ENCODE assay signal across 9 mouse cellular contexts in the genomic region with DNA sequence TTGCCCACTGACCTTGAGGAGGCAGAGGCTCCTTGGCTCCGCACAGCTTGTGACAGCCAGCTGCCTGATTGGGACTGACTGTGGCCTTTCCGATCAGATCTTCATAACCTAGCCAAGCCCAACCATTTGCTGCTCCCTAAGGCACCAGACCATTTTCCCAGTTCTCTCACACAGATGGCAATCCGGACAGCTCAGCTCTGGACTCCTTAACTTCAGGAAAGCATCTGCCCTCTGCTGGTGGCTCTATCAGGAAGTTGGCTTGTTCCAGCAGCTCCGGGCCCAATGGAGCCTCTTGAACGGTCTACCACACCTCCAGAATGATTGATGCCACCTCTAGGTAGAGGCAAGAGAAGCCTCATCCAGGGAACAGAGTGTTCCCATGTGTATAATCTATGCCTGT. TPM values are rescaled to one million over a fixed set of nuclear protein-coding genes. Genes with fewer than 3 reads are reported as not detected.
DNase-seq lines count a peak whose midpoint lies in the region; ATAC-seq and TF ChIP-seq lines count a peak whose summit lies in the region.
"Had no signal": no experiment of that assay in that cellular context is flagged by ENCODE, and none has a peak within 500 bp of the region (broad histone marks: within the 10 kb centered on the region; RNA-seq: fewer than 3 reads in every experiment).

No protein-coding gene starts in this region.

- H3K4me3 ChIP-seq in forebrain, embryonic 11.5 days (ENCODE audit: low read depth, low read length) = no peak overlapping the region
- no peak overlapping the region for H3K4me3 ChIP-seq in forebrain, embryonic 15.5 days
- H3K4me3 ChIP-seq in kidney, adult 2 months (ENCODE audit: insufficient read depth, low read depth, low read length) = no peak overlapping the region
- H3K4me3 ChIP-seq in limb, embryonic 10.5 days = no peak overlapping the region
- H3K4me3 ChIP-seq in neural tube, embryonic 14.5 days (ENCODE audit: low read depth, low read length) = no peak overlapping the region

- H3K27ac ChIP-seq in forebrain, embryonic 11.5 days (ENCODE audit: low read depth, low read length) = no peak overlapping the region
- H3K27ac ChIP-seq in forebrain, embryonic 15.5 days (replicated peaks) = no peak overlapping the region
- H3K27ac ChIP-seq in kidney, adult 2 months (ENCODE audit: insufficient read depth, low read depth, low read length) = no peak overlapping the region
- no peak overlapping the region for H3K27ac ChIP-seq in limb, embryonic 10.5 days
- no peak overlapping the region for H3K27ac ChIP-seq in neural tube, embryonic 14.5 days (ENCODE audit: low read depth, low read length)
- H3K27ac ChIP-seq: macrophage had no signal

- H3K9ac ChIP-seq in forebrain, embryonic 11.5 days (ENCODE audit: low read length) = no peak overlapping the region
- no peak overlapping the region for H3K9ac ChIP-seq in forebrain, embryonic 15.5 days (replicated peaks)
- H3K9ac ChIP-seq in neural tube, embryonic 14.5 days (replicated peaks; ENCODE audit: low read depth, low read length) = no peak overlapping the region

- no peak for ATAC-seq in forebrain, embryonic 11.5 days (replicated peaks; ENCODE audit: low FRiP score)
- no peak for ATAC-seq in forebrain, embryonic 15.5 days (replicated peaks)
- peak; percentile 54; the same call in 1 of the 2 replicates for ATAC-seq in neural tube, embryonic 14.5 days (ENCODE audit: low read depth)

- DNase-seq in forebrain, embryonic 11.5 days (ENCODE audit: low spot score) = peak; percentile 68
- DNase-seq in cerebellum, postnatal 14 days = peak; percentile 79 to 88
- peak; percentile 47 to 77 for DNase-seq in gastrocnemius, postnatal 4 days (ENCODE audit: low spot score in 2 of 2)
- DNase-seq in kidney, adult 2 months = peak; percentile 70
- DNase-seq in limb, embryonic 10.5 days (ENCODE audit: low spot score) = peak; percentile 66
- DNase-seq in yolk sac, embryonic 10.5 days (ENCODE audit: low spot score) = peak; percentile 50

- no peaks in the 10 kb centered on the region for H3K27me3 ChIP-seq in forebrain, embryonic 11.5 days (ENCODE audit: control insufficient read depth, insufficient read depth, low read length)
- H3K27me3 ChIP-seq in forebrain, embryonic 15.5 days = no peaks in the 10 kb centered on the region
- H3K27me3 ChIP-seq in kidney, adult 2 months (replicated peaks; ENCODE audit: control insufficient read depth, insufficient read depth, low read length) = no peaks in the 10 kb centered on the region
- no peaks in the 10 kb centered on the region for H3K27me3 ChIP-seq in limb, embryonic 10.5 days (ENCODE audit: low read depth, poor library complexity, severe bottlenecking)
- no peaks in the 10 kb centered on the region for H3K27me3 ChIP-seq in neural tube, embryonic 14.5 days (ENCODE audit: control insufficient read depth, insufficient read depth, low read length)

- no peaks in the 10 kb centered on the region for H3K36me3 ChIP-seq in forebrain, embryonic 11.5 days (ENCODE audit: control insufficient read depth, insufficient read depth, low read length)
- H3K36me3 ChIP-seq in forebrain, embryonic 15.5 days = no peaks in the 10 kb centered on the region
- H3K36me3 ChIP-seq in kidney, adult 2 months (ENCODE audit: control insufficient read depth, insufficient read depth, low read length) = no peaks in the 10 kb centered on the region
- H3K36me3 ChIP-seq in limb, embryonic 10.5 days = no peaks in the 10 kb centered on the region
- H3K36me3 ChIP-seq in neural tube, embryonic 14.5 days (ENCODE audit: control insufficient read depth, insufficient read depth, low read length) = no peaks in the 10 kb centered on the region

- no peak overlapping the region for H3K4me2 ChIP-seq in forebrain, embryonic 11.5 days (ENCODE audit: low read depth, low read length, severe bottlenecking)
- H3K4me2 ChIP-seq in forebrain, embryonic 15.5 days (replicated peaks) = no peak overlapping the region
- H3K4me2 ChIP-seq in neural tube, embryonic 14.5 days (ENCODE audit: low read depth, low read length) = no peak overlapping the region

- H3K4me1 ChIP-seq in forebrain, embryonic 11.5 days (replicated peaks; ENCODE audit: control insufficient read depth, insufficient read depth, low read length) = no peaks in the 10 kb centered on the region
- H3K4me1 ChIP-seq in forebrain, embryonic 15.5 days = 0 out of 2 replicates have a peak, but pooled peaks cover 2% of the 10 kb centered on the region
- no peaks in the 10 kb centered on the region for H3K4me1 ChIP-seq in kidney, adult 2 months (ENCODE audit: control insufficient read depth, insufficient read depth, low read length)
- peaks cover 11% of the 10 kb centered on the region for H3K4me1 ChIP-seq in limb, embryonic 10.5 days
- no peaks in the 10 kb centered on the region for H3K4me1 ChIP-seq in neural tube, embryonic 14.5 days (ENCODE audit: control insufficient read depth, insufficient read depth, low read length)

- TF ChIP-seq POLR2A in kidney, adult 2 months (IDR thresholded peaks at IDR 0.05; ENCODE audit: low read depth, low read length) = no peak

- WGBS in forebrain, embryonic 11.5 days = 47% methylated on average over 5 of the region's 5 CpGs
- WGBS in forebrain, embryonic 15.5 days = 49% methylated on average over 5 of the region's 5 CpGs
- WGBS in kidney, adult 2 months = 15% methylated on average over 5 of the region's 5 CpGs
- 36% methylated on average over 5 of the region's 5 CpGs for WGBS in limb, embryonic 10.5 days
- 28% methylated on average over 5 of the region's 5 CpGs for WGBS in neural tube, embryonic 14.5 days

- no peaks in the 10 kb centered on the region for H3K9me3 ChIP-seq in forebrain, embryonic 11.5 days (ENCODE audit: control insufficient read depth, low read length)
- H3K9me3 ChIP-seq in forebrain, embryonic 15.5 days = no peaks in the 10 kb centered on the region
- H3K9me3 ChIP-seq in limb, embryonic 10.5 days (replicated peaks) = no peaks in the 10 kb centered on the region
- no peaks in the 10 kb centered on the region for H3K9me3 ChIP-seq in neural tube, embryonic 14.5 days (ENCODE audit: control insufficient read depth, low read length)

- peak; percentile 62 for TF ChIP-seq CTCF in kidney, adult 2 months (conservative IDR thresholded peaks at IDR 0.05; ENCODE audit: insufficient read depth, insufficient read length, low read depth, low read length)

RNA-seq across cellular contexts. Expression of a gene that starts 21.6 kb away (rescaled TPM):
- polyA plus RNA-seq in forebrain, embryonic 11.5 days (2014; fragmentation: Nextera tagmentation; extraction: Ambion mirVana) = 39.2 and 40.4 TPM in 2 replicates
- polyA plus RNA-seq in forebrain, embryonic 15.5 days (2015; fragmentation: Nextera tagmentation; extraction: Ambion mirVana) = 19.1 and 22.7 TPM in 2 replicates
- total RNA-seq in gastrocnemius, postnatal 4 days (2021) = 10 to 100 TPM; 17.3 to 17.6 TPM
- polyA plus RNA-seq in kidney, adult 2 months (2012; rRNA removed) = 7.8 and 10.9 TPM in 2 replicates
- polyA plus RNA-seq in limb, embryonic 10.5 days (2016; fragmentation: Nextera tagmentation; extraction: Ambion mirVana) = 45.8 and 46.9 TPM in 2 replicates
- 22.1 and 28.8 TPM in 2 replicates for polyA plus RNA-seq in neural tube, embryonic 14.5 days (2014; fragmentation: Nextera tagmentation; extraction: Ambion mirVana)
